Mouse (Mus musculus): Measurements from ENCODE around the gene Tubal3.

DNA sequence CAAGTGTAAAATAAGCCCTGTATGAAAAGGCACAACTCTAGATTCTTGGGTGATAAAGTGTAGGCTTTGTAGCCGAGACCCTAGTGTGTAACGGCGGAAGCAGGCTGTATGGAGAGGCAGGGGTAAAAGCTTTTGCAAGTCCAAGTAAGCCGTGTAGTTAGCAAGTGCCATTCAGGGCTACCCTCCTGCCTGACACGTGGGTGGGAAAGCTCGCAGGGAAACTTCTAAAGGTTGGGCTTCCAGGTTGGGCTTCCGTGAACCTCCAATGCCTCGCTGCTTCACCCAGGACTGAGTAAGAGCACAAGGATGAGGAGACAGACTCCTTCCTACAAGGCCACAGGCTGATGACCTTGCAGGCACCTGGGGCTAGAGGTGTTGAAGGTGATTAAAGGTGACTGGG lies 23.5 kb upstream of the Tubal3 start:
- TF ChIP-seq CTCF (IDR thresholded peaks at IDR 0.05; ENCODE audit: insufficient read depth, low read depth, low read length) (no peak), POLR2A (IDR thresholded peaks at IDR 0.05; ENCODE audit: insufficient read depth, low read depth, low read length) (no peak)
